Mouse (Mus musculus): ENCODE data around the gene Msantd2.

DNA sequence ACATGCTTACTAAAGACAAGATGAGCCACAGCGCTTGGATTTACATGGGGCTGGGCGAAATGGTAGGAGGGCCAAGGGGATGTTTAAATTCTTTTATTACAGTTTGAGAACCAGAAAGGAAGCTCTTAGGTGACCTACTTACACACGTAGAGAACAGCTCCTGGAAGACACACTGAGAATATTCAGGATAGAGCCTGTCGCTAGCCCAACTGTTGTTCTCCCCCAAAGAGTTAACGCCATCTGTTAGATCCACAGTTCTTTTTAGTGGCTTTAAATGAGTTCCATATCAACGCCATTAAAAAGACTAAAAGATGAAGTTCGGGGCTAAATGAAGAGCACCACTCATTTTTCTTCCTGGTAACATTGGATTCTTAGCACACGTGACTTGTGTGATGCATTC lies 29.9 kb downstream of the Msantd2 start:
- no peak for TF ChIP-seq CTCF (IDR thresholded peaks at IDR 0.05; ENCODE audit: low read depth)
- TF ChIP-seq EP300 (optimal IDR thresholded peaks at IDR 0.05), result no peak

All from stomach, postnatal 0 days (tissue).